Mouse (Mus musculus) ES-E14 (cell line): ENCODE measurements around the gene Gm14399. TPM values are rescaled to one million over a fixed set of nuclear protein-coding genes. Genes with fewer than 3 reads are reported as not detected.
A peak's percentile ranks its signal among the peaks of the same experiment; 100 is the strongest.
"Not testable (repeated sequence)": the region's sequence is repeated elsewhere in the genome, so short reads cannot be mapped to it uniquely, and the experiment has no call there.

ENCODE experiments used
- DNase-seq: peaks from one replicate; pipeline ENCODE4 v3.0.0-alpha.2; 2013; ENCODE audit warnings: low read depth, low spot score
- H3K27ac ChIP-seq: 2 replicates; pipeline ENCODE4 v1.5.1; 2012; ENCODE audit warnings: low read depth, mild to moderate bottlenecking, low read length, moderate library complexity, mixed read lengths; ENCODE audit not compliant: poor library complexity, insufficient read depth, severe bottlenecking
- H3K36me3 ChIP-seq: 2 replicates; pipeline ENCODE4 v1.6.1; 2012; ENCODE audit warnings: mild to moderate bottlenecking, low read length, moderate library complexity, mixed read lengths; ENCODE audit not compliant: control insufficient read depth, poor library complexity, insufficient read depth, severe bottlenecking
- H3K4me1 ChIP-seq, 2 experiments: fragments of 150-350 bp in 1 of 2; sonication (generic) in 1 of 2; 2 replicates each; pipeline ENCODE4 v1.6.1; 2012; ENCODE audit warnings: low read length in 2 of 2, mild to moderate bottlenecking in 1 of 2, mixed read lengths in 1 of 2; ENCODE audit not compliant: control insufficient read depth in 2 of 2, insufficient read depth in 2 of 2, poor library complexity in 1 of 2
- H3K4me3 ChIP-seq, 2 experiments: fragments of 150-350 bp in 1 of 2; sonication (generic) in 1 of 2; 2 replicates each; pipeline ENCODE4 v1.5.1; 2012; ENCODE audit warnings: low read length in 2 of 2, low read depth in 1 of 2, mild to moderate bottlenecking in 1 of 2, mixed read lengths in 1 of 2; ENCODE audit not compliant: insufficient read depth in 1 of 2, poor library complexity in 1 of 2, severe bottlenecking in 1 of 2
- H3K9ac ChIP-seq: 2 replicates; pipeline ENCODE4 v1.6.1; 2012; ENCODE audit warnings: low read depth, mild to moderate bottlenecking, low read length, mixed read lengths; ENCODE audit not compliant: poor library complexity, insufficient read depth, severe bottlenecking
- H3K9me3 ChIP-seq: fragments of 150-350 bp; sonication (generic); 2 replicates; pipeline ENCODE4 v1.6.1; 2012; ENCODE audit warnings: low read depth, mild to moderate bottlenecking, low read length; ENCODE audit not compliant: control insufficient read depth, insufficient read depth
- CHD2 ChIP-seq: IDR thresholded peaks from 2 replicates; pipeline ENCODE4 v1.6.1; 2014; ENCODE audit warnings: mild to moderate bottlenecking, low read depth, low read length, inconsistent platforms
- HCFC1 ChIP-seq: IDR thresholded peaks from 2 replicates; pipeline ENCODE4 v1.6.1; 2012; ENCODE audit warnings: low read length, inconsistent platforms, borderline replicate concordance; ENCODE audit not compliant: insufficient read depth
- MAFK ChIP-seq: IDR thresholded peaks from 2 replicates; pipeline ENCODE4 v1.6.1; 2014; ENCODE audit warnings: mild to moderate bottlenecking, low read depth, low read length, inconsistent platforms; ENCODE audit not compliant: insufficient read depth
- ZC3H11A ChIP-seq: IDR thresholded peaks from 2 replicates; pipeline ENCODE4 v1.6.1; 2012; ENCODE audit warnings: low read depth, mild to moderate bottlenecking, inconsistent platforms, low read length, borderline replicate concordance
- ZNF384 ChIP-seq: IDR thresholded peaks from 2 replicates; pipeline ENCODE4 v1.6.1; 2012; ENCODE audit warnings: low read depth, low read length, inconsistent platforms
- in situ Hi-C, 2 experiments: fragments of 600-800 bp; cut with MboI; formaldehyde crosslinking; loops; one replicate each; pipeline ENCODE4 v1.15.1; 2025; ENCODE audit warnings: low sequenced_read_pairs in 2 of 2, inconsistent platforms in 1 of 2; ENCODE audit not compliant: unreplicated experiment in 2 of 2
- total RNA-seq: library from RNA; depleted of rRNA; stranded (reverse); fragments of 300-350 nt; gene quantifications from 2 replicates; pipeline ENCODE4 v1.2.3, GENCODE M21; 2012

Gene Gm14399
- total RNA-seq, 1 experiment = 41.0 TPM

GRCm38 (mm10) chr2:175172123-175172522, 30.3 kb upstream of the Gm14399 start:
- peaks cover 1 to 3% of the 10 kb centered on the region in 2 experiments; a peak in 1 of 4 replicates for H3K4me1 ChIP-seq
- in situ Hi-C loops = no loop called here

GRCm38 (mm10) chr2:175166870-175167269, 25.1 kb upstream of the Gm14399 start:
- H3K36me3 ChIP-seq, in situ Hi-C loops, H3K9ac ChIP-seq, H3K4me3 ChIP-seq, H3K4me1 ChIP-seq, H3K9me3 ChIP-seq, DNase-seq, H3K27ac ChIP-seq: not testable (repeated sequence)

More at GRCm38 (mm10) chr2:175172123-175172522, 30.3 kb upstream of the Gm14399 start:
- TF ChIP-seq CHD2 (no peak), MAFK (no peak), HCFC1 (no peak), ZC3H11A (no peak), ZNF384 (no peak)
- Histone ChIP-seq H3K9ac (no peak overlapping the region), H3K4me3 (no peak overlapping the region), H3K9me3 (no peaks in the 10 kb centered on the region), H3K27ac (no peak overlapping the region), H3K36me3 (no peaks in the 10 kb centered on the region; the same call in 1 of the 2 replicates)
- no peak for DNase-seq

- in situ Hi-C loops, DNase-seq, H3K9ac ChIP-seq, H3K4me3 ChIP-seq, H3K4me1 ChIP-seq, H3K36me3 ChIP-seq, H3K27ac ChIP-seq, H3K9me3 ChIP-seq: not testable (repeated sequence)
Observed at GRCm38 (mm10) chr2:175165110-175165509, 23.3 kb upstream of the Gm14399 start.

- in situ Hi-C loops, H3K27ac ChIP-seq, H3K4me3 ChIP-seq, DNase-seq, H3K9ac ChIP-seq, H3K36me3 ChIP-seq, H3K9me3 ChIP-seq, H3K4me1 ChIP-seq: not testable (repeated sequence)
Observed at GRCm38 (mm10) chr2:175161438-175161837, 19.6 kb upstream of the Gm14399 start.

GRCm38 (mm10) chr2:175158642-175159041, 16.8 kb upstream of the Gm14399 start:
- TF ChIP-seq ZNF384 = no peak
- TF ChIP-seq CHD2 = no peak
- TF ChIP-seq ZC3H11A = no peak
- peak; percentile 74; the same call in 1 of the 2 replicates for TF ChIP-seq MAFK
- TF ChIP-seq HCFC1 = no peak
- DNase-seq = no peak
- in situ Hi-C loops = no loop called here
- H3K4me1 ChIP-seq = no peaks in the 10 kb centered on the region
- no peak overlapping the region for H3K4me3 ChIP-seq
- H3K27ac ChIP-seq = no peak overlapping the region
- H3K9ac ChIP-seq = no peak overlapping the region
- H3K9me3 ChIP-seq = peaks cover 9% of the 10 kb centered on the region
- no peaks in the 10 kb centered on the region; the same call in 1 of the 2 replicates for H3K36me3 ChIP-seq
